Mouse (Mus musculus): ENCODE data around the gene Slc24a3.

Slc24a3 gene

DNA sequence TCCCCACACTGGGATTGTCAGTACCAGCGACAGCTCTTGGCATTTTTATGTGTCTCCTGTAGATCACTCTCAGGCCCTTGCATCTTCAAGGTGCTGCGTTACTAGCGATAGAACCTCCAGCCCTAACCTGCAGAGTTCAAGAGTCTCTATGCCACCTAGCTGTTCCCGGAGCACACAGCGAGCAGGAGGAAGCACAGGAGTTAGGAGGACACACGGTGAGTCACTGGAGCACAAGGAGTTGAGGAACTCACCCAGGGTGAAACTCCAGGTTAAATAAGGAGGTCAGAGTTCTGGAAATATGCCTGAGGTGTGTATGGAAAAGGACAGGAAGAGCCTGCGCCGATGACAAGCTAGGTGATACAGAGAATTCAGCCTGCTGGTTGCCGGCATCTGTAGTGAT lies 513.2 kb downstream of the Slc24a3 start:
- no peak for DNase-seq (ENCODE audit: low read depth, low spot score)

DNA sequence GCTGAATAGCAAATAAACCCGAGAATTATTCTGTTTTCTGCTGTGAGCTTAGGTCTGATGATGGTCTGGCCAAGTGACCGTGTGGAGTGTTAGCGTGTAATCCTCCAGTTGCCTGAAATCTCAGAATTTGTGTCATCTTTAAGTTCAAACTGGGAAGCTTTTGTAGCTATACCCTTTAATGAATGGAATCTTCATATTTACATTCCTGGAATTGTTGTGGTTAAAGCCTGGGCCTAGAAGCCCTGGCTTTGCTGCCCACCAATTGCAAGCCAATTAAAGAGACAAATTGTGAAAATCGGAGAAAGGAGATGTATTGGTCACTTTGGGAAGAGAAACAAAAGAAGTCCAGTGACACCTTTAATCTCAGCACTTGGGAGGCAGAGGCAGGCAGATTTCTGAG lies 514.1 kb downstream of the Slc24a3 start:
- DNase-seq (ENCODE audit: low read depth, low spot score): no peak

DNA sequence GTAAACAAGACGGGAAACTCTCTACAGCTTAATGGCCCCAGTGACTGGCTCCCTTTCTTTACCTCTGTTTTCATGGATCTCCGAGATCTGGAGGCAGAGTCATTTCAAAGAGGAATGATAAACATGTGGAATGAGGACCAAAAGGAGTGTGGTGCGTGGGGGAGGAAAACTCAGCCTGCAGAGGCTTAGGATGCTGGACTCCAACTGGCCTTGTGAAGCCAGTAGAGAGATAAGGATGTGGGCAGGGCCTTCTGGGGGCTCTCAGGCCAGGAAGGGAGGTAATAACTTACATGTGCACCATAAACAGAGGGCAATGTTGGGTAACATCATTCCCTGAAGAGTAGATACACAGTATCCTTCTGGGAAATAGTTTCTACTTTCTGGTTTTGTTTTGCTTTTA lies 515.4 kb downstream of the Slc24a3 start:
- DNase-seq (ENCODE audit: low read depth, low spot score): no peak

DNA sequence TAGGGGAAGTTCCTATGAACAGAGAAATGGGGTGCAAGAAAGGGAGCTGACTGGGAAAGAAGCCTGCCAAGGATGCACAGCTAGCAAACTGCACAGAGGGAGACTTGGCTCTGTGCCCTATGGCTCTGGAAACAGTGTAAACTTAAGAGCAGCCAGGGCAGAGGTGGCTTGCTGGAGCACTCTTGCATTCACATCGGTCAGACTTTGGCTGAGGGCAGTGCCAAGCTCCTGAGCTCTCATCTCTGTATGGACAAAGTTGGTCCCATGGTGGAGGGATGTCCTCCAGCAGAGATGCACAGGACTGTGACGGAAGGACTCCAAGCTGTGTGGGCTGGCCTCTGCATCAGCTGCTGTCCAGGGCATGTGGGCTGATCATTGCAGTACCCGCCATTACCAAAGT lies 516.0 kb downstream of the Slc24a3 start:
- DNase-seq (ENCODE audit: low read depth, low spot score): no peak

DNA sequence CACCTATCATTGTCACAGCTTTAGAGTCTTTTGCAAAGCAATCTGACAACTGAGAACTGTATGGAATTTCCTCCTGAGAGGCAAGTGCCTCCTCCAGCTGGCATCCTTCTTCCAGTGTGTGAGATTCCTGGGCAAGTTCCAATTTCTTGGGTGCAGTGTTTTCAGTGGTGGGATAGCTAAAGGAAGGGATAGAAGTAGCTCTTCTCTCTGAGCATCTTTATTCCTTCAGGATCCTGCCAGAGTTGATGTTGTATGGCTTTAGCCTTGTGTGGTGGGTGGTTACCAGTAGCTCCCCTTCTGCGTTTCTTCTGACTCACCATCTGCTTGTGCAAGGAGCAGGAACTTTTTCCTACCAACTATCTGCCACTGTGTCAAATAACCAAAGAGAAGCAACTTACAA lies 516.6 kb downstream of the Slc24a3 start:
- no peak for DNase-seq (ENCODE audit: low read depth, low spot score)

DNA sequence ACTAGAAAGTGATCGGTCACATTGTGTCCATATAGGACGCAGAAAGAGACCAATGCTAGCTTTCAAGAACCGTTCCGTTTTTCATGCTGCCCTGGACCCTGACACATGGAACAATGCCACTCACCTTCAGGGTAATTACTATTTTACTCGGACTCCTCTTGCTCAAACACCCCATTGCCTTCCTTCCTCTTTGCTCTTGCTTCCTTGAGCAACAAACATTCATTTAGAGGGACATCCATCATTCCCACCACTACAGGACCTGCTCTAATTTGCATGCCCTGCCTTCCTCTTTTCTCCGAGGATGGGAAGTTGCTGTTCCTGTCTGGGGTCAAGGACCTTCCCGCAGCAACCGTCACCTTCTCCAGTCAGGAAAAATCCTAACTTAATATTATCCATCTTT lies 517.3 kb downstream of the Slc24a3 start:
- no peak for DNase-seq (ENCODE audit: low read depth, low spot score)

DNA sequence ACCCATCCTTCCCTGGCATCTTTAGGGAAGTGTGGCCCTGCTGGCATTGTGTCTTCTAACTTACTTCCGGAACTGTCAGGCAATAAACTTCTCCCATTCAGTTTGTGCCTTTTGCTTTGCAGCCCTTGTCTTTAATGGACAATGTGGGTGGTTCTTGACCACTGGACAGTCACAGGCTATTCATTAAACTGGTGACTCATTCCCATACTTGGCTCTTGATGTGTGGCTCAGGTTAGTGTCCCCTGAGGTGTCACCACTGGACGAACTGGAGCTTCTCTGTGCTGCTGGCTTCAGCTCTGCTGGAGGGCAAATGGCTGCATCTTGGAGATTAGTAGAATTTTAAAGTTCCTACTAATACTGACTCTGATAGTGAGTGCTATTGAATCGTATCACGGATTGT lies 518.5 kb downstream of the Slc24a3 start:
- no peak for DNase-seq (ENCODE audit: low read depth, low spot score)

DNA sequence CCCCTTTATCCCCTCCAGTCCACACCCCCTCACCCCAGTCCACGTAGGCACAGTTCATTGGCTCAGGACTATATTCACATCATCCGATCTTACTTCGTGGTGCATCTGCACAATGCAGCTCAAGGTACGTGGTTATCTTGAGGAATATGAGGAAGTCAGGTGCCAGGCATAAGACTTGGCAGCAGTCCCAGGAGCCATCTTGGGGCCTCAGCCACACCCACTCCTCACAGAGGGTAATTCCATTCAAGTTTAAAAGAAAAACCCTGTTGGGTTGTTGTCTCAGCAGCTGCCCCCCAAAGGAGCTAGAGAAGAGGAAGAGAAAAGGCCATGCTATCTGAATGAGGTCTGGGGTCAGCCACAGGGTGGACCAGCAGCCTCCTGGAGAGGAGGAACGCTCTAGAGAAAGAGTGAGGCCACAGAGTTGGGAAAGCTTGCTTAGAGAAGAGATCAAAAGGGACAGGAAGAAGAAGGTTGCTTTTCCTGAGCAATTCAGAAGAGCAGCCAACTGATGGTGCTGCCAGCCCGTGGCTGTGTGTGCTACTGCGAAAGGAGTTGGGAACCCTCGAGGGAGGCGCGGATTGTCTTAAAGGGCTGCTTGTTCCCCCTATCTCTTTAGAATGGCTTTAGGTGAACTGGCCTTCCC lies 523.9 kb downstream of the Slc24a3 start:
- DNase-seq (ENCODE audit: low read depth, low spot score): no peak

All from ZHBTc4 (cell line).